Mouse (Mus musculus) c-Kit-positive CD71-positive TER-119-positive erythroid progenitor cells, embryonic 14.5 days (primary cell): ENCODE data around the gene Ccdc172.

Experiments
- DNase-seq: peaks from one replicate; pipeline ENCODE4 v3.0.0-alpha.2; 2013; ENCODE audit warnings: low spot score

The Ccdc172 gene

DNA sequence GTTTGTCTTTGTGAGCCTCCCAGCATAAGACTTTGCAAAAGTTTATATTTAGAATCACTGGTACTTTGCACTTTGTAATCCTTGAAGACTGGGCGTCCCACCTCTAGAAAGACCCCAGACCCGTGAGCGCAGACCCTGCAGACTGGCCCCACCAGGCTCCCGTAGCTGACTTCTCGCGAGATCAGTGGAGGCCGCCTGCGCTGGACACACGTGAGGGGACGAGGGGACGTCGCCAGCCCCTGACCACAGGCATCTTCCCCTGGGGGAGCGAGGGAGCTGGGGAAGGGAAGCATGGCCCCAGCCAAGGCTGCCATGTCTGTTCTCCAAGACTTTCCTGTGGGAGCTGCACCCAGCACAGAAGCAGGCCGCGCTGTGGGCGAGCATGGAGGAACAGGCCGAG is at the start of gene Ccdc172:
Ccdc172 (plus strand) TSS at position 176 of the 400 bp plus-strand sequence.
- no peak for DNase-seq

DNA sequence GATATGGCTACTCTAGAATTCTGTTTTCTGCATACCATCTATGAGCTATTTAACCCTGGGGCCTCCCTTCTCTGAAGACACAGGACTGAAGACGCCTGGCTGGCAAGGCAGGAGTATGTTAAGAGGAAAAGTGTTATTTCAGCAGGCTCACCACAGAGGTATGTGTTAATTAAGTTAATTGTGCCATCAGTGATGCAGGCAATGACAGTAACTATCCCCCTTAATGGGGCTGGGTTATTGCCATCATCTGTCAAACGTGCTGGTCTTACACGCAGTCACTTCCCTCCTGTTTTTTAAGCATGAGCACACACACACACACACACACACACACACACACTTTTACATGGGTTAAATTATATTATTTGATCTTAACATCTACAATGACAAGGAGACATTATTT is 48.0 kb upstream of the Ccdc172 start:
- no peak for DNase-seq

DNA sequence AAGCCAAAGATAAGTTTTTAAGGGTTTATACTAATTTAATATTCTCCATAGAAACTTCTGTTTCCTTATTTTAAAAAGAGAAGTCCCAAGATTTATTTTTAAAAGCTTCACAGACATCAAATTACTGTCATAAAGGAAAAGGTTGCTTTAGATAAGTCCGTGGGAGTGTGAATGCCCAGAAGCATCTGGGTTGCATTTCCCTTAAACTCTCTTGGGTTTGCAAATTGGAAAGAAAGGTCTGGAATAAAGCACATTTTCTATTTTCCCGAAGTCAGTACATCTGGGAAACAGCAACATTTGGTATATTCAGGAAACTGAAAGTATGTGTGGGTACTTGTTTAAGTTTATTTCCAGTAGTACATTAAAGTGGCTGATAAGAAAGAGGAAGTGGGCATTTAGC is 43.5 kb upstream of the Ccdc172 start:
- DNase-seq, result no peak

DNA sequence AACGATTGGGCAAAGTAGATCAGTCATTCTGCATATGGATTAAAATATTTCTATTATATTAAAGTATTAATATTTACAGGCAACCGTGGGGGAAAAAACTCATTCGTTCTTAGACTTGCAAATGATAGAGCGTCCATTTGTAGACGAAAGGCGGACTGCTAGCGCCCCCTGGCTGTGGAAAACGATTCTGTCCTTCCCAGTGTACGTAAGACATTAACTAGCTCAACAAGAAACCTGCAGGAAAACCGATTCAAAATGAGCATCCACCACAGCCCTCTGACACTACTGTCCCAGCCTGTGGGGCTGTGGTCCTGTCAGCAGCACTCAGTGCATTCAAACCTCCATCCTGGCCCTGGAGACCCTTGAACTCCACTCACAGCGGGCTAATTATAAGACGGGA is 42.4 kb upstream of the Ccdc172 start:
- DNase-seq, result peak; percentile 49

DNA sequence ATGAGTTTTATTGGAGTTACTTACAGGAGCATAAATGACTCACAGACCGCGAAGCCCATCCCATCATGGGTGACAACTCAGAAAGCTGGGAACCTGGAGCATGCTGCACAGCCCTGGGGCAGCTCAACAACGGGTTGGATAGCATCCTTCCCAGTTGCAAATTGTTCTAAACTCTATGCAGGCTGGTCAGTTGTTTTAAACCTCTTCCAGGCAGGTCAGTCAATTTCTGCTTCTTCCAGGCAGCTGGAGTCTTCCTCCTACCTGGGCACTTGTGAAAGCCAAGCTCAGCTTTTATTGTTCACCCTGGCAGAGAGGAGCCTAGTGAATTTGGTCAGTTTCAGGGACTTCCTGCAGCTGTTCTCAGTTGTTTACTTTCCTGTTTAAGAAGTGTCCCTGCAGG is 37.5 kb upstream of the Ccdc172 start:
- DNase-seq, result no peak

DNA sequence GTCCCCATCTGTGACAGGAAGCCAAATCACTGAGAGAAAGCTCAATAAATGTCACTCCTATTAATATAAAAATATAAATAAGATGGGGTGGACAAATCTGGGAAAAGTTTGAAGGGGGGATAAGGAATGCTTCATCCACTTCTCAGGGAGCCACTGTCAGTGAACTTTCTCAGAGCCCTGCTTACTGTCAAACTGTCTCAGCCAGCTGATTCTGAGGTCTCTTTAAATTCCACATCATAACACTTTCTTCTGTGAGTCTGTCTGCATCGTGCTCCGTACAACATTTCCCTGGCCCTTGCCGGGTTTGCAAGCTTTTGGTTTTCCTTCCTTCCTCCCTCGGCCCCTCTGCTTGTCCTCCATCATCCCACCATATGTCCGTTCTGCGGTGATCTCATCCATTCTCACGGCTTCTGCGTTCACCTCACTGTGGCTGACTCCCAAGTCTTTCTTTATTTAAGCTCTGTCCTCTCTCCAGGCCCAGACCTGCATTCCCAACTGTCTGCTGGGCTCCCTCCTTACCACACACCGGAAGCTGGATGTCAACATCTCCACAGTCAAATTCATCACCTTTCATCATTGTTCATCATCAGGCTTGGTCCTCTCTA is 29.3 kb upstream of the Ccdc172 start:
- no peak for DNase-seq

DNA sequence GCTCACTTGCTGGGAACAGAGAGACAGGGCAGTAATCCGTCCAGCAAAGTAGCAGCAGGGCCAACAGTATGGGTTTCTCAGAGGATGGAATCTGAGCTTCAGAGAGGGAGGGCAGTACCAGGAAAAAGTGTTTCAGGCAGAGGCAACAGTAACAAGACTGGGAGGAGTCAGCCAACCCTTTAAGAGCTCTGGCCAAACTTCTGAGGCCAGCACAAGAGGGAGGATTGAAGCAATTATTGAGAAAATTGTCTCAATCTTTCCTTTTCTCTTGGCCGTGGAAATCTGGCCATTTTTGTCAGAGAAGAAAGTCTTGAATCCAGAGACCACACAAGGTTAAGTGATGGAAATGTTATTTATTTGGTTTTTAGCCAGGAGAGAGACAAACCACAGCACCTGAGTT is 25.1 kb upstream of the Ccdc172 start:
- DNase-seq, result no peak

DNA sequence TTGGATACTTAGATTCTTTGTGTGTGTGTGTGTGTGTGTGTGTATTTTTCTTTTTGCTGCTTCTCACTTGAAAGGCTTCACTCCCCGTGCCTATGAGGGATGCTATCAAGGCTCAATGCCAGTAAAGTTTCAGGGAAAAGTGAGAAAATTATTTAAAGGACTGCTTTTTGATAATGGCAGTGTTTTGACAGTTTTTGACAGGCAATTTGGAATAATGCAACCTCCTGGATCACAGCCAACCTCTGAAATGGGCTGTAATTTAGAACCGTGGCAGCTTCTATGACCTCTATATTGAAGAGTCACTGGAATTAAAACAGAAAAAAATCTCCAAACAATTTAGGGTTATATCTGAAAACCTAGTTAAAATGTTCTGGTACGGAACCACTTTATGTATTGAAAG is 14.7 kb upstream of the Ccdc172 start:
- DNase-seq, result no peak

DNA sequence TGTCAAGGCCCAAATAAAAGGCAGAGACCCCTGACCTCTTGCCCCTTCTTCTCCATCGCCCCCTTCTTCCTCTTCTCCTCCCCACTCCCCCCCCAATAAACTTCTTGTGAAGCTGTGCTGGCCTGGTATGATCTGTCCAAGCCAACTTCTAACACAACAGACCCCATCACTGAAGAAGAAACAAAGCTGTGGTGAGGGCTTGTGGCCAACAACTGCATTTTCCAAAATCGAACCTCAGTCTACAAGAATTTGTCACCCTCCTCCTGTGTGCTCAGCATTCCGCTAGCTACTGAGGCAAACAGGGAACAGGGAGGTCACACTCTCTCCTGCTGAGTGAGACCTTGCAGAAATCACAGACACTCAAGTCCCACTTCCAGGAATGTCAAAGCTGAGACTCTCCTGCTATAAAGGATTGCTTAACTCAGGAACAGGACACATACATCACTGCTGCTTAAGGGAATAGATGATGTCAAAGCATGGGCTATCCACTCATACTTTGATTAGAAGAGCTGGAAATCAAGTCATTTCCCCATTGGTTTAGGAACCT is 12.3 kb upstream of the Ccdc172 start:
- no peak for DNase-seq

DNA sequence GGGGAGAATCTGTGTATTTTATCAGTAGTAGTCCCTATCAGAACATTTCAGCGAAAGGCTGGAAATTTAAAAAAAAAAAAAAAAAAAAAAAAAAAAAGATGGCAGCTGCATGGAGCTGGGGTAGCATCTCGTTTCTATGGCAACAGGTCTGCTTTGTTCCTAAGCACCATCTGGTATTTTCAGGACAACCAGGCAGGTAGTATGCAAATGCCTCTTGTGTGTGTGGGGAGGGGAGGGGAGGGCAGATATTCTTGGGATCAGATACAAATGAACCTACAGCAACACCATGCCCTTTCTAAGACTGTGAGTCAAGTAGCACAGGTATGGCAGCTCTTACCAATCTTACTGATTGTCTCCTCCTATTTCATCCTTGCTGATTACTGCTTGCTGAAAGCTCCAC is 11.7 kb upstream of the Ccdc172 start:
- DNase-seq, result no peak

DNA sequence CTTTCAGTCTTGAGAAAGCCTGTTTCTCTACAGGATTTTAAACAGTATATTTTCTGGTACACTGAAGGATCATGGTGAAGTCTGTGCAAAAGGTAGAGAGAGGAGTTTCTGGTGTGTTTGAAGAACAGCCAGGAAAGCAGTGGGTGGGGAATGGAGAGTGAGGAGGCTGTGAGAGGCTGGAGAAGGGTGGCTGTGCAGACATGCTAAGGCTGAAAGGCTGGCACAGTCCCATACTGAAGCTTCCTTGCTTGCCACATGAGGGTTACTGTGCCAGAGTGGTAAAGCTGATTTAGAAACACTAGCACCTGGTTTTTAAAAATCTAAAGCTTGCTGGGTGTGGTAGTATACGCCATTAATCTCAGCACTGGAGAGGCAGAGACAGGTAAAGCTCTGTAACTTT is 9.9 kb downstream of the Ccdc172 start:
- no peak for DNase-seq

DNA sequence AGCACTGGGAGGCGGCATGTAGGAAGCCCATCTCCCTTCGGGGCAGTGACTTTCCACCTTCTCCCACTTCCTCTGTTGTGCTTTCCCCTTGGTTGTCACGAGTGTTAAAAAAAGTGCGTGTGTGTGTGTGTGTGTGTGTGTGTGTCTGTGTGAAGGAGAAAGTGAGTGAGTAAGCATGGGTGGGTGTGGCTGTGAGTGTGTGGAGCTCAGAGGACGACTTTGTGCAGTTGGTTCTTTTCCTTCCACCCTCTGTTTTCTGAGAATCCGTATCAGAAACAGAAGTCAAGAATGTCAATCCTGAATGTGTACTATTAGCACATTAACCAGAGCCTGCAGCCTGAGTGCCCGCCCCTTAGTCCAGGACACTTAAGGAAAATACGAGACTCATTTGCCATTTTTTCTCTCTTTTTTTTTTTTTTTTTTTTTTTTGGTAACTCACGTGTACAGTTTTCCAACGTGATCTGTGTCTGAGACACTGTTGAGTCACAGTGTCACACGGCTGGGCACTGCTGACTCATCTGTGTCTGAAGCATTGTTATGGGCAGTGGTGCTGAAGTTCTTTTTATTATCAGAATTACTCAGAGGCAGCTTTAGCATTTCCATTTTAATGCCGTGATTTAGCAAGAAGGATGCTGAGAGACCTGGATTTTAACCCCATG is 12.1 kb downstream of the Ccdc172 start:
- no peak for DNase-seq

DNA sequence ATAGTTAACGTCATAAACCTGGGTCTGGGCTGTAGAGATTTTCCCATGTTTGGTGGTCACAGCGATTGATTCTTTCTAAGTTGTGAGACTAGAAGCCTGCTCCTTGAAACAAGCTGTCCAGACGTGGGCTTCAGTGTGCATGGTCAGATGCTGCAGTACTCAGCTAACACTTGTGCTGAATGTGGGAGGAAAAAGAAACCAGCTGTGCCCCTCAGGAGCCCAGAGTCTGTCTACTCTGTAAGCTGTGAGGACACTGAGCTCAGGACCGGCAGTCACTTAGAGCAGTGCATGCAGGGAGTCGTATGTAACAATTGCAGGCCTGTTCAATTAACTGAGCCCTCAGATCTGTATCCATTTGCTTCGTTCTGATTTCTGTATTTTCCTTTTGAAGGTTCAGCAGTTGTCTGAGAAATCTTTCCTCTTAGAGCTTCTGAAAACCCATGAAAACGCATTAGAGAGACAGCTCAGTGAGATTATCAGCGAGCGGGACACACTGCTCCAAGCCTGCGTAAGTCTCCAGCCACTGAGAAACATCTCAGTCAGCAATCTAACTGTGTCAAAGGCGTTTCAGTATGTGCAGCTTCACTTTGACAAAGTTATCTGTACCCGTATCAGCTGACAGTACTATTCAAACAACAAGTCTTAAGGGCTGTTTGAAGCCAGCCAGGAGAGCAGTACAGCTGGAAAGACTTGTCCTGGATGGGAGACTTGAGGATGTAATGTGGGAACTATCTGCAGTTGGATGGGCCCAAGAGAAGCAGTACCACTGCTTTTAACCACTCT is 13.9 kb downstream of the Ccdc172 start:
- no peak for DNase-seq

DNA sequence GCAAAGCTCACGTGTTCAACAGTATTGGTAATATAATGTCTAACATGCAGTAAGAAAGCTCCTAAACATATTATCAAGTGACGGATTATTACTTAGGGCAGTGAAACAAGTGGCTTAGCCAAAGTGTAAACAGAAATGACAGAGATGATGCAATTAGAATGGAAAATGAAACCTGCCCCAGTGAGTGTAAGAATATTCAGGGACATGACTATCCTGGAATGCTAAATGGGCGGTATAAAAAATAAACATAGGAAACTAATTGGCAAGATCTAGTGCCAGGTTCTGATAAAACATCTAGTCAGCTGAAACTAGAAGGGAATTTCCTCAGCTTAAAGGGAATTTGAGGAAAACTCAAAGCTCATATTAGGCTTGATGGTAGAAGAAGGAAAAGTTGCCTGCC is 21.3 kb downstream of the Ccdc172 start:
- DNase-seq, result no peak

DNA sequence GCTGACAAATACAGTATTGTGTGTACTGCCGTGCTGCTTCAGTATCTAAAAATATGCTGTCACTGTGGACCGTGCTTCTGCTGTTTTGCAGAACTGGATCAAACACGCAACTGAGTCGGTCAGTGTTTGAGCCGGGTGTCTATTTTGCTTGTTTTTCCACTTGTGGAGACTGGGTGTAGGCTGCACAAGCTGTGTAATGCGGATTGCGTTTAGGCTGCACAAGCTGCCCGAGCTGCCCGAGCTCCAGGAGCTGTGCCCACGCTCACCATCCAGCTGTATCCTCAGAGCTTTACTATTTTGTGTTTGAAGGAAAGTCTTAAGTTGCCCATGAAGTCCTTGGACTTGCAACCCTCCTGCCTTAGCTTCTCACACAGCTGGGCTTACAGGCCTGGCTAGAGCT is 24.9 kb downstream of the Ccdc172 start:
- no peak for DNase-seq

DNA sequence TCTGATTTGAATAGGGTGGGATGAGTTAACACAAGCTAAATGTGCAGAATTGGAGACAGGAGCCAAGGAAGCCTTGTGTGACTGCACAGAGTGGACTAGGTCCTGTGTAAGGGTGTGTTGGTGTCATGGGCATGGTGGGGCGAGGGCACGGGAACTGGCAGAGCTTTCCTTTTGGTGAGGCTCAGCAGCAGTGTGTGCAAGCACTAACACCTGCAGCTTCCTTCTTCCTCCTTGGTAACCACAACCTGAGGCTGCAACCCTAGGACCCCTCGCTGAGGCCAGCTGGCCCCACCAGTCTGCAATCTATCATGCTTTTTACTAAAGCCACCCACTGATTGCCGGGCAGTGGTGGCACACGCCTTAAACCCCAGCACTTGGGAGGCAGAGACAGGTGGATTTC is 28.6 kb downstream of the Ccdc172 start:
- no peak for DNase-seq

DNA sequence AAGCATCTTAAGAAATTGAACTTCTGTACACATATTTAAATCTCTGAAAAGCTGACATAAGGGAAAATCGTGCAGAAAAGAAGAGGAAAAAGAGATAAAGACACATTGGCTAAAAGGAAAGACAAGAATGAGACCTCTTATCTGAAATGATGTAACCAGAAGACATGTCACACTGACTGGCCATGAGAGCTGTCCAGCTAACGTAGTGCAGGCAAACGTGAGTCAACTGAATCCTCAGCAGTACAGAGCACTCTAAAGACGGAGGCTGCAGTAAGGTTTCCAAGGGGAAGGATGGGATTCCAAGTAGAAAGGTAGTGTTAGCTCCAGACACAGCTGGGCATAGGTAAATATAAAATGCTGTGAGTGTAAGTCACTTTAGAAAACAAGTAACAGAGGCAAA is 36.6 kb downstream of the Ccdc172 start:
- DNase-seq, result no peak

DNA sequence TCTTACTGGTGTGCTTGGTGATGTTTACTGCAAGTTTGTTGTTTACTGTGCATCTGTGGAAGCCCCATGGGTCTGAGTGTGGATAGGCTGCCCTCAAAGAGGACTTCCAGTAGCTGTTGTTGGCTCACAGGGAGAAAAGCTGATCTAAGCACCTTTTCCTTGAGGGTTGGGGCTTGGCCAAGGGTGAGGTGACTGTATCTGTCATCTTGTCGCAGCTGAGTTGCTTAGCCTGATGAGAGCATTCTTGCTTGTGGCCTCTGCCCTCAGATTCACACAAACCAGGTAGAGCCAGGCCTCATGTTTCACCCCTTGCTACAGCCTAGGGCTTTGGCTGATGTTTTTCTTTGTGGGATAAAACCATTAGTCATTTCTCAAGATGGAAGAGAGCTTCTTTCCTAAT is 38.7 kb downstream of the Ccdc172 start:
- no peak for DNase-seq

DNA sequence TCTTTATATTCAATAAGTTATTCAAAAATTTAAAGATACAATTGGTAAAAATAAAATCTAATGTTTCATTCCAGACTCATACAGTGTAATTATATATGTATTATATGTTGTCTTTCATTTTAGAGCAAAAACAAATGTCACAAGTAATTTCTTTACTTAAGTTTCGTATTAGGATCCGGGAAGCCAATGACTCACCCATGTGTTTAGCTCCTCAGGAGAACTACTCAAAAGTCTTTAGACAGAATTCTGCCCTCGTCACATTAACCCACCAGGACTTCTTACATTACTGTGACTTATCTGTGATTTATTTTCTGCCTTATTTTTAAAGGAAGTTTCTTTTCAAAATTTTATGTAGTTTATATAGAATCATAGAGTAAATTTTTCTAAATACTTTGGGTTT is 39.1 kb downstream of the Ccdc172 start:
- no peak for DNase-seq

DNA sequence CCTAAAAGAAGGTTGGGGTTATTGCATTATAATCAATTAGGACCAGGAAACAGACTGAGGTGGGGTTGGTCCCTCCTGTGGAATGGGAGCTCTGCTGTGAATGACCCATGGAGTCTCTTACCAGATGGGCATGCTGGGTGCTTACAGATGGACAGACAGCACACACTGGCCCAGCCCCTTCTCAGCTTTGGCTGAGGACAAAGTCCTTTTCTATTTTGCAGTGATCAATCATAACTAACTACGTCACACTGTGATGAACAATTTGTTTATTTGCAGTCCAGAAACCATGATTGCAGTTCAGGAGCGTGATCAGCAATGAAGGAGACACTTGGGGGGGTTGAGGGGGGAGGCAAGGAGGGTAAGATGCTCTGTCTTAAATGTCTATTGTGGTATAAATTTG is 43.2 kb downstream of the Ccdc172 start:
- no peak for DNase-seq

DNA sequence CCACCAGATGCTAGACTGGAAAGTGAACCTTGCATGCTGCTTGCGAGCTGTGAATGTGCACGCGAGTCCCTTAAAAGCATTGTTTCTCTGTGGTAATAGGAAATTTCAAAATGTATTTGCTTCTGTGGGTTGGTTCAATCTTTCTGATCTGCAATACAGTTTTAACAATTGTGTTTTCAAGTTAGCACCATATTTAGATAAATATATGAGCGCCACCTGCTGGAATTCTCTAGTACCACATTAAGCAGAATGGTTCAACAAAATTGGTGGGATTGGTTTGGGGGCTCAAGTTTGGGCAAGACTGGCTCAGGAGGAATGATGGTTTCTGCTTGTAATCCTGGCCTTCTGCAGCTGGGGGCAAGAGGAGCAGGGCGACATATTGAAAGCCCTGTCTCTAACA is 46.6 kb downstream of the Ccdc172 start:
- peak; percentile 6 for DNase-seq

DNA sequence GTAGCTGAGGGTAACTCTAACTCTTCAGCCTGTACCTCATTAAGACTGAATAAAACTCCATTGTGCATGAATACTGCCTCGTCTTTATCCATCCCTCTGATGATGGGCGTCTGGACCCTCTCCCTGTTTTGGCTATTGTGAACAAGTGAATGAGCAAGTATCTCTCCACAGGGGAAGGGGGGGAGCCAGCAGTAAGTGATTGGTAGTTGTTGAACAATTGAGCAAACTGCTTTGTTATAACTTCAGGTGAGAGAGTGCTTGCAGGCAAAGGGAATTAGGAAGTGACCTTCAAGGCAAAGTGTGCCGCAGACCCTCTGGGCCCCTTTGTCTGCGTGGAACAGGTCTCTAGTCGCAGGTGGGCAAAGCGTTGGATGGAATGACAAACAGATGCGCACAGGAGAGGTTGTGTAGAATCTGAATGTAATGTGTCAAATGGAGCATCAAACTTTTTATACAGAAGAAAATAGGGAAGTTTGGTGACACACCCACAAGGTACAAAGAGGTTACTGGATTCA is 50.6 kb downstream of the Ccdc172 start:
- DNase-seq, result no peak

DNA sequence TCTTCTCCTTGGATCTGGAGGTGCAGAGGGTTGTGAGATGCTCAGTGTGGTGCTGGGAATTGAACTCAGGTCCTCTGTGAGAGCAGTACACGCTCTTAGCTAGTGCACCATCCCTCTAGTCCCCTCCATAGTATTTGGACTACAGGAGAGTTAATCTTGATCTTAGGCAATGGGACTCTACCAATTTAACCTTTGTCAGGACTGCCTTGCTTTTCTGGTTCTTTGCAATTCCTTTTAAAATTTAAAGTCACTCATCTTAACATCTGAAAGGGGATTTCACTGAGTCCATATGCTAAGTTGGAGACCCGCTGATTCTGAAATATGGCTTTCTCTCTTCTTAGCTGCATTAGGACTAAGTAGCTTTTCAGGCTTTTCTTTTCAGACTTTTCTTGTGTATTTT is 59.8 kb downstream of the Ccdc172 start:
- no peak for DNase-seq
